Mouse (Mus musculus) forebrain, embryonic 14.5 days (tissue): Measurements from ENCODE around the gene Abcc2. TPM values are rescaled to one million over a fixed set of nuclear protein-coding genes. Genes with fewer than 3 reads are reported as not detected.
A peak's percentile ranks its signal among the peaks of the same experiment; 100 is the strongest.

Source experiments
- ATAC-seq: fragments of 200-750 bp; cut with Nextera tagmentation; 2 replicates; pipeline ENCODE4 v1.8.0; 2017; ENCODE audit warnings: mild to moderate bottlenecking, moderate library complexity
- DNase-seq: peaks from one replicate; pipeline ENCODE4 v3.0.0-alpha.2; 2015; ENCODE audit warnings: low spot score
- H3K27ac ChIP-seq: fragments of 300-500 bp; sonication (generic); 2 replicates; pipeline ENCODE4 v1.5.1; 2014; ENCODE audit warnings: low read depth, mild to moderate bottlenecking, control low read depth, low read length, moderate library complexity
- H3K27me3 ChIP-seq: fragments of 300-500 bp; sonication (generic); replicated peaks from 2 replicates; pipeline ENCODE4 v1.6.1; 2014; ENCODE audit warnings: low read length, control low read depth, mixed read lengths; ENCODE audit not compliant: control insufficient read depth, insufficient read depth
- H3K36me3 ChIP-seq: fragments of 300-500 bp; sonication (generic); 2 replicates; pipeline ENCODE4 v1.6.1; 2014; ENCODE audit warnings: low read length, control low read depth; ENCODE audit not compliant: control insufficient read depth, insufficient read depth
- H3K4me1 ChIP-seq: fragments of 300-500 bp; sonication (generic); 2 replicates; pipeline ENCODE4 v1.6.1; 2014; ENCODE audit warnings: antibody characterized with exemption, low read length, control low read depth; ENCODE audit not compliant: control insufficient read depth, insufficient read depth
- H3K4me2 ChIP-seq: fragments of 300-500 bp; sonication (generic); 2 replicates; pipeline ENCODE4 v1.6.1; 2014; ENCODE audit warnings: mild to moderate bottlenecking, control low read depth, low read length
- H3K4me3 ChIP-seq: fragments of 300-500 bp; sonication (generic); 2 replicates; pipeline ENCODE4 v1.5.1; 2014; ENCODE audit warnings: low read depth, low read length, control low read depth
- H3K9ac ChIP-seq: fragments of 300-500 bp; sonication (generic); 2 replicates; pipeline ENCODE4 v1.6.1; 2014; ENCODE audit warnings: mild to moderate bottlenecking, low read length, control low read depth, moderate library complexity
- H3K9me3 ChIP-seq: fragments of 300-500 bp; sonication (generic); replicated peaks from 2 replicates; pipeline ENCODE4 v1.6.1; 2016; ENCODE audit warnings: low read length, control low read depth, mixed read lengths; ENCODE audit not compliant: control insufficient read depth
- WGBS: fragments of 180-500 bp; shearing (Covaris S2); extraction: QIAGEN DNeasy Blood & Tissue Kit; methylation state at CpG from one replicate; pipeline ENCODE4 v1.1.7; 2014; 5-methylcytosine and 5-hydroxymethylcytosine counted together
- polyA plus RNA-seq: library from polyadenylated mRNA; unstranded; fragments of >200 nt; fragmentation: Nextera tagmentation; extraction: Ambion mirVana; gene quantifications from 2 replicates; pipeline ENCODE4 v1.2.1, GENCODE M21; 2014

Abcc2 gene
- polyA plus RNA-seq, 1 experiment from 2014 or later = not detected

- Histone ChIP-seq H3K36me3 (no peaks in the 10 kb centered on the region), H3K4me1 (peaks cover 27% of the 10 kb centered on the region), H3K4me3 (no peak overlapping the region), H3K9me3 (no peaks in the 10 kb centered on the region), H3K27ac (no peak overlapping the region), H3K27me3 (no peaks in the 10 kb centered on the region), H3K9ac (no peak overlapping the region), H3K4me2 (0 out of 2 replicates have a peak overlapping the region, but pooled peaks have one; percentile 75)
- ATAC-seq (no peak), DNase-seq (no peak)
- 12% methylated on average over 3 of the region's 3 CpGs for WGBS
Measured at GRCm38 (mm10) chr19:43880420-43880819, 98.4 kb downstream of the Abcc2 start.

DNA sequence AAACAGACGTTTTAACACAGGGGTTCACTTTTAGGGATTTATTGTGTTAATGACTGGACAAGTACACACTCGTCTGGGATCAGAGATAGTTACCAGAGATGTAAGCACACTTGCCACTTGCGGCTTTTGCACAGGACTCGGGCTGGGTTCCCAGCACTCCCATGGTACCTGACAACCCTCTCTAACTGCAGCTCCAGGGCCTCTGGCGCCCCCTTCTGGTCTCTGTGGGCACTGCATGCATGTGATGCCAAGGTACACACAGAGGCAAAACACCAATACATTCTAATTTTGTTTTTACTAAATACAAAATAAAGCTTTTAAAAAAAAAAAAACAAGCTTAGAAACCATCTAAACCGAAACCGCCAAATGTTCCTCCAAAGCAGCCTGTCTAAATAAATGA, 99.6 kb downstream of the Abcc2 start:
- Histone ChIP-seq H3K36me3 (no peaks in the 10 kb centered on the region), H3K27ac (no peak overlapping the region), H3K4me3 (no peak overlapping the region), H3K4me1 (peaks cover 20% of the 10 kb centered on the region), H3K9ac (no peak overlapping the region), H3K27me3 (no peaks in the 10 kb centered on the region), H3K4me2 (no peak overlapping the region), H3K9me3 (no peaks in the 10 kb centered on the region)
- ATAC-seq (no peak), DNase-seq (no peak)
- WGBS = 87% methylated on average over 7 of the region's 7 CpGs

DNA sequence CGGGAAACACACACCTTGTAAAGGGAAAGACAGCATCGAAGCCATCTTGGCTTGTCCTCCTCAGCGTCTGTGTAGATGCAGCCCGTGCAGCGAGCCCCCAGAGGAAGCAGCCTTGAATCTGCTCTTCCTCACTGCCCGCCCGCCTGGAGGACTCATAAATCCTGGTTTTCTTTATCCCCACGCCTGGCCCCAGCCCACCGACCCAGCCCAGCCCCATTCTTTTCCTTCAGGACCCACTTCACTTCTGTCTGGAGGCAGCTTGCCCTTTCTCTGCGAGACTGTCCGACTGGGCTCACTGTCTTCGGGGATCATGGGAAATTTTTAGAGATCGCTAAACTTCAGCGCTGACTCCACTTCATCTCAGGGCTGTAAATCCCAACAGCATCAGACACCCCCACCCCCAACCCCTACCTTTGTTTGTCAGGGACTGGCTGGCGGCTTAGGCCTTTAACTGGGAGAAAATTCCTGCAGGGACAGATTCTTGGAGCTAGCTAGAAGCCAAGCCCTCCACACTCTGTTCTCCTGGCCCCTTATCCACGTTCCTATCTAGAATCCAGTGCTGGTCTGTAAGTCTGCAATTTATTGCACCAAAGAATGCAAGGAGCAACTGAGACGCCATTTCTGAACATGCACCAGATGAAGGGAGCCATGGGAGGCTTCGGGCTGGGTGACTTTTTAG, 101.0 kb downstream of the Abcc2 start:
- 14% methylated on average over 18 of the region's 18 CpGs for WGBS
- Histone ChIP-seq H3K4me3 (no peak overlapping the region), H3K9me3 (no peaks in the 10 kb centered on the region), H3K36me3 (no peaks in the 10 kb centered on the region), H3K4me1 (peaks cover 13% of the 10 kb centered on the region), H3K27ac (peak overlapping the region; percentile 27; the same call in 1 of the 2 replicates), H3K9ac (peak overlapping the region; percentile 50), H3K4me2 (peak overlapping the region; percentile 42), H3K27me3 (no peaks in the 10 kb centered on the region)
- peak; percentile 52 for DNase-seq
- ATAC-seq = 0 out of 2 replicates have a peak, but pooled peaks have one; percentile 16

GRCm38 (mm10) chr19:43884668-43885498, 102.9 kb downstream of the Abcc2 start:
- Histone ChIP-seq H3K4me1 (peaks cover 9% of the 10 kb centered on the region), H3K27me3 (no peaks in the 10 kb centered on the region), H3K9ac (no peak overlapping the region), H3K4me3 (no peak overlapping the region), H3K9me3 (no peaks in the 10 kb centered on the region), H3K36me3 (no peaks in the 10 kb centered on the region), H3K27ac (no peak overlapping the region), H3K4me2 (no peak overlapping the region)
- ATAC-seq (no peak), DNase-seq (no peak)
- WGBS = 79% methylated on average over 13 of the region's 13 CpGs

DNA sequence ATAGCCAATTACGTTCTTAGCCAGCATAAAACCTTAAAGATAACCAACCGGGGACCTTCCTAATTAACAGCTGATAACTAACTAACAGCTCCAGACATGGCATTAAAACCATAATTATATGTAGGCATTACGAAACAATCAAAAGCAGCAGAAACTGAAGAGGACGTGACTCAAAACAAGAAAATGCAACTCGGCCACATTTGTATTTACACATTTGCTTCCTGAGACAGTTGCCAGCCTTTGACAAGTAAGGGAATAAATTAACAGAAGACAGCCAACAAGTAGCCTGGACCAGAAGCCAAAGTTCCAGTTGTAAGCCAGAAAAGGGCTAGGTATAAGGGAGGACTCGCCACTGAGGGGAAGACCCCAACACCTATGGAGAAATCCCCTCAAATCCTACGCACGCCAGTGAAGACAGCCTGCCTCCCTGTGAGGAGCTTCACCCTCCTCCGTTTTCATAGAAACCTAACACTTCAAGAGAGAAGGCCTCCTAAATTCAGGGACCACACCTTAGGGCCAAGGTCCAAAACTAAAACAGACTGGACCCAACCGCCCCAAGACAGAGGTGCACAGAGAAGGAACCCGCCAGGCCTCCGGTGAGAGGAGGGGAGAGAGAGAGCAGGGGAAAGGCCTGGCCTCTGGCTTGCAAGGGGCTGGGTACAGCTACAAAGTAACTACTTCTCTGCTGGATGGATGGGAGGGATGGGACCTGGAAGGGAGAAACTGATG, 104.5 kb downstream of the Abcc2 start:
- no peak for DNase-seq
- WGBS = 79% methylated on average over 12 of the region's 12 CpGs
- Histone ChIP-seq H3K9me3 (no peaks in the 10 kb centered on the region), H3K36me3 (no peaks in the 10 kb centered on the region), H3K4me1 (peaks cover 7% of the 10 kb centered on the region), H3K4me3 (no peak overlapping the region), H3K27me3 (no peaks in the 10 kb centered on the region), H3K27ac (no peak overlapping the region), H3K4me2 (no peak overlapping the region), H3K9ac (no peak overlapping the region)
- ATAC-seq = no peak

DNA sequence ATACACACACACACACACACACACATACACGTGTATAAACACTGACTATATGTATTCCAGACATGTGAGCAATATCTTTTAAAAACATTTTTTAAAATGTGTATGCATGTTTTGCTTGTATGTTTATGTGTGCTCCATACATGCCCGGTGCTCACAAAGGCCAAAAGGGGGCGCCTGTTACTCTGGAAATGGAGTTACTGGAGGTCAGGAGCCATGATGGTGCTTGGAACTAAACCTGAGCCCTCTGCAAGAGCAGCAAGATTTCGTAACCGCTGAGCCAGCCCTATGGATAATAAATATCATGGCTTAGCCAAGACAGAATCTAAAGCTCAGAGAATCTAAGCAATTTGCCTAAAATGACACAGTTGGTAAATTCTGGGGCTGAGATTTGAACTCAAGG, 105.2 kb downstream of the Abcc2 start:
- ATAC-seq = no peak
- Histone ChIP-seq H3K36me3 (no peaks in the 10 kb centered on the region), H3K9ac (no peak overlapping the region), H3K4me2 (no peak overlapping the region), H3K27ac (no peak overlapping the region), H3K27me3 (no peaks in the 10 kb centered on the region), H3K9me3 (no peaks in the 10 kb centered on the region), H3K4me1 (peaks cover 7% of the 10 kb centered on the region), H3K4me3 (no peak overlapping the region)
- DNase-seq = no peak
- 86% methylated on average over 5 of the region's 5 CpGs for WGBS

GRCm38 (mm10) chr19:43887725-43888124, 105.7 kb downstream of the Abcc2 start:
- no peaks in the 10 kb centered on the region for H3K9me3 ChIP-seq
- DNase-seq (no peak), ATAC-seq (no peak)
- H3K4me3 ChIP-seq = no peak overlapping the region
- no peaks in the 10 kb centered on the region for H3K27me3 ChIP-seq
- H3K9ac ChIP-seq = no peak overlapping the region
- no peak overlapping the region for H3K27ac ChIP-seq
- no peaks in the 10 kb centered on the region for H3K36me3 ChIP-seq
- peaks cover 6% of the 10 kb centered on the region for H3K4me1 ChIP-seq
- H3K4me2 ChIP-seq = no peak overlapping the region
- 75% methylated on average over 2 of the region's 2 CpGs for WGBS
